Mouse (Mus musculus) megakaryocyte, adult 5-6 weeks (primary cell): ENCODE measurements around the gene Ube2a. TPM values are rescaled to one million over a fixed set of nuclear protein-coding genes. Genes with fewer than 3 reads are reported as not detected.
"Not testable (repeated sequence)": the region's sequence is repeated elsewhere in the genome, so short reads cannot be mapped to it uniquely, and the experiment has no call there.

Source experiments
- ATAC-seq: 2 replicates; pipeline ENCODE4 v1.8.0; 2016; ENCODE audit warnings: mild to moderate bottlenecking, inconsistent platforms; ENCODE audit not compliant: poor library complexity, severe bottlenecking
- total RNA-seq, 2 experiments: library from RNA; stranded (forward) in 1 of 2; stranded (reverse) in 1 of 2; fragments of 153-499, 151-499 nt in 1 of 2; fragments of 221-1000, 200-1000 nt in 1 of 2; gene quantifications; 2 replicates each; pipeline versions ENCODE4 v1.2.3 to v1.2.4; 2015 to 2017

The Ube2a gene
- total RNA-seq, 2 experiments from 2014 or later = 19.8 to 104 TPM

- ATAC-seq = not testable (repeated sequence)
Measured at GRCm38 (mm10) chrX:36898931-36899330, 25.2 kb downstream of the Ube2a start.

DNA sequence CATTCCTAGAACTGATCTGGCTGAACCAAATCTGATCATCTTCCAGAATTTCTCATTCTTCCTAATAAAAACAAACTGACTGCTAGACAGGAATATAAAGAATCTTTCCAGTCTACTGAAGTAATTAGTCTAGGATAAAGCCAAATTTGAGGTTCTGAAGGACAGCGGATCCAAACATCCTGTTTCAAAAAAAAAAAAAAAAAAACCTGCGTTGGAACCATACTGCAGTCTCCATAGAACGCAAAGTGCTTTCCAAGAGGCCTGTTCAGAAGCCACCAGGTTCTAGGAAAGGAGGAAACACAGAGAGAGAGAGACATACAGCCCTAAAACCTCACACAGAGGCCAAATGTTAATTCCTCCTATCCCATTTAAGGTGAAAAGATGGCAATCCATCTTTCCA, 28.0 kb downstream of the Ube2a start:
- ATAC-seq = no peak

DNA sequence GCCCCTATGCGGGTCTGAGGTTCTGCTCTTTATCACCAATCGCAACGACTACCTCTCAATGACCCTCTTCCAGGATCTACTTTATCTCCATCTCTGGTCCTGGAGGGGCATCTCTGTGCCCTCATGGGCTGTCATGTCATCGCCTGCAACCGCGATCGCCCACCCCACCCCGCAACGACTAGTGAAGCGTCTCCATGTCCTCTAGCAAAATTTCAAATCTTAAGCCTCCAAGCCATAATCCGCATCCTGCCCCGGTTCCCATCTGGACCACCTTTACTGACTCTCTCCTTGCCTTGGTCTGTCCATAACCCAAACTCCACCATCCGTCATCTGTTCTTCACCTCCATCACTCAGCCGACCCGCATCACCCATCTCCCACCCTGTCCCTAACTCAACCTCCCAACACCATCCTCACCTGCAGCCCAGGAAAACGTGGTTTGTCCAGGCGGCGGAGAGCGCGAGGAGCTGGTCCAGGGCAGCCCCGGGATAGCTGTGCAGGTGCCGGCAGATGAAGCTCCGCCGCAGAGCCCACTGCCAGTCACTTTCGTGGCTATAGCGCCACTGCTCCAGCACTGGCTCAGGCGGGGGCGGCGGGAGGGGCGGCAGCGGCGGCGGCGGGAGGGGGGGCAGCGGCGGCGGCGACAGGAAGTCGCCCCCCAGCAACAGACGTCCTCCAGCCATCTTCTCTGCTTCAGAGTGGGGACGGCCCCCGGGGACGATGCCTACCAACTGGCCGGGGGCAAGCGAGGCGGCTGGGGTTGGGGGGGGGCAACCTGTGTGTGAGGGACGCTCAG, 28.8 kb downstream of the Ube2a start, which contains the start of gene Nkrf:
Nkrf (minus strand) TSS at position 579 of the 794 bp plus-strand sequence.
- ATAC-seq = no peak

DNA sequence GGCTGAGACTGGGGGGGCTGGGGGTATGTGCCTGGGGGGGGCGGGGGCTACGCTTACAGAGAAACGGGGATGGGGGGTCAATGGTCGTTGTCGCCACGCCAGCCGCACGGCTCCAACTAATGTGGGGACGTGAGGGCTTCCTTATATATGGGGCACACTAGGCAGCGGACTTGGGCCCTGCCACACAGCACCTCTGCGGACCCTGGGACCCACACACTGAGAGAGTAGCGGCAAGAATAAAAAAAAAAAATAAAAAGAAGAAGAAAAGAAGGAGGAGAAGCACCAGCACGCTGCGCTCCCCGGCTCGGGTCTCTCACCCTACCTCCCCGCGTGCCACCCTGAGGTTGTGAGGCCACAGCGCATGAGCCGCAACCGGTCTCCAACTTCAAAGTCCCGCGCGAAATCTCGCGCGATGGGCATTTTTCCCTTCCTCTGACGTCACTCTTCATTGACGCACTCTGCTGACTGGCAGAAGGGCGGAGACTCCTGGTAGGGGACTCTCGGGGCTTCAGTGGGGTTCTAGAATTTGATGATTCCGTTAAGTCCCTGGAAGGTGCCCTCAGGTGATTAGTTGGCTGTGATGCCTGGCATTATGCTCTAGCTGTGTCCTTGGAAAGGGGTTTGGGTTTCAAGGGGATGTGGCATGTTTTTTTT, 29.5 kb downstream of the Ube2a start:
- peak; percentile 96 for ATAC-seq

DNA sequence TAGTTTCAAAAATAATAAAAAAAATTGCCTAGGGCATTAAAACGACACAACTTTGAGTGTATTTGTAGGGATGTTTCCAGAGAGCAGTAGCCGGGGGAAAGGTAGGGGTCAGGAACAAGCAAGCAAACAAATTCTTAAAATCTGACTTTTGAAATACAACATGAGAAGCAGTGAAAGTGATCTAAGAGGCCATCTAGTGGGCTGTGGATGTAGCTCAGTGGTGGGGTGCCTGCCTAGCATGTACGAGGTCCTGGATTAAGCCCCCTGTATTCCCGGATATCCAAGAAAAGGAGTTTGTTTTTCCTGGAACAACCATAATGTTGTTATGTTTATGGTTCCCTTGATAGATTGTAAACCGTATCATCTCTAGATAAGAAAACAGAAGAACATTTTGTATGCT, 32.8 kb downstream of the Ube2a start:
- no peak for ATAC-seq

- ATAC-seq = no peak
Measured at GRCm38 (mm10) chrX:36911343-36911742, 37.6 kb downstream of the Ube2a start.

DNA sequence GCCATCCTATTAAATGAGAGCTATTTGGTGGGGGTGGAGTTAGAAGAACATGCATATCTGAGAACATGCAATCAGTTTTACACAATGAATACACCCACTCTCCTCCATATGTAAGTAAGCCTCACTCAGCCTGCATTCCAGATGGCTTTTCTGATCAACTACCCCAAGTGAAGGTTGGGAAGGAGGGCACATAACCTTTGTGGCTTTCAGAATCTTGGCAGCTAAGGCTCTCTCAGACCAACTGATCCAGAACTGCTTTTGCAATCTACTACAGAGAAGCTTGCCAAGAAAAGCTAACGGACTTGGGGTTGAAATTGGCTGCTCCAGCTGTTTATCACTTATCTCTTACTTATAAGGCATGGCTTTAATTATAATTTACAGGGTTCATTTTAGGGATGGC, 44.0 kb downstream of the Ube2a start:
- ATAC-seq = no peak

DNA sequence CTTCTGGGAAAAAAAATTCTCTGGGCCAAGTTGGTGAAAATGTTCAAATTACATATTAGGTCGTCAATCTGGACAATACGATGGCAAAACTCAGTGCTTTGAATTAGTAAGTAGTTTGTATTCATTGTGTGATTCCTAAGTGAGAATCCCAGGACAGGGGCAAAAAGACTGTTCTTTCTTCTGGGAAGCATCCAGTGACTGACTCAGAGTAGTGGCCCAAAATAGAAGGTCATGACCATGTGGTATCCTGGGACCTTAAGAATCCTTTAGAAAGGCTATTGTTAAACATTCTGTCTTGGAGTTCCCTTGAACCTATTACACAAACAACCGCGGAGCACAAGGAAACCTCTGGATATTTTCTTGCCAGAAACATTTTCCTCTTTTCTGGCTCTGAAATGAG, 47.6 kb downstream of the Ube2a start:
- no peak for ATAC-seq

GRCm38 (mm10) chrX:36928791-36929190, 55.1 kb downstream of the Ube2a start:
- ATAC-seq = no peak

- ATAC-seq = no peak
Measured at GRCm38 (mm10) chrX:36929694-36930093, 56.0 kb downstream of the Ube2a start.

DNA sequence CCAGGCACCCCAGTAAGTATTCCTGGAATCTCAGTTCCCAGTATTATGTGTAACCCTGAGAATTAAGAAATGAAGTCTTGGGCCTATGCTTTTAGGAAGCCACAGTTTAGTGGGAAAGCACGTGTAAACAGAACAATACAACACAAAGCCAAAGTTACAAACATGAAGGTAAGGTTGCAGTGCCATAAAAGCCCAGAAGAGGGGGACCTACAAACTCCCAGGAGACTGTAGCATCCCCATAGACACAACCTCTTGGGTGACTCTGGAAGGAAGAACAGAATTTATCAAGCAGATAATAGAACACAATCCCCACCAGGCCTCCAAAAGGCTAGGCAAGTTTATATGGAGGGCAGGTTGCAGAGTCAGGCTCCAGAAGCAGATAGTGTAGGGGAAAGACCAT, 56.9 kb downstream of the Ube2a start:
- no peak for ATAC-seq

Other genes starting within 250 kb of the Ube2a start
- gene Akap17b, start 228.5 kb upstream of the Ube2a start, total RNA-seq (2015) = 0.59 and 1.9 TPM in 2 replicates
- gene Akap17b, start 228.5 kb upstream of the Ube2a start, total RNA-seq (2017) = 1.1 and 3.8 TPM in 2 replicates
- gene Slc25a43, start 130.2 kb upstream of the Ube2a start, total RNA-seq (2015) = 2.3 and 3.9 TPM in 2 replicates
- 1.3 and 1.8 TPM in 2 replicates for gene Slc25a43, start 130.2 kb upstream of the Ube2a start, total RNA-seq (2017)
- gene Slc25a5, start 78.2 kb upstream of the Ube2a start, total RNA-seq (2015) = 699 and 817 TPM in 2 replicates
- 576 and 610 TPM in 2 replicates for gene Slc25a5, start 78.2 kb upstream of the Ube2a start, total RNA-seq (2017)
- 23.8 and 25.9 TPM in 2 replicates for gene C330007P06Rik, start 211 bp downstream of the Ube2a start, total RNA-seq (2015)
- 51.9 and 59.1 TPM in 2 replicates for gene C330007P06Rik, start 211 bp downstream of the Ube2a start, total RNA-seq (2017)
- 6.4 and 6.6 TPM in 2 replicates for gene Nkrf, start 29.0 kb downstream of the Ube2a start, total RNA-seq (2015)
- gene Nkrf, start 29.0 kb downstream of the Ube2a start, total RNA-seq (2017) = 3.2 and 8.0 TPM in 2 replicates
- gene Sept6, start 117.9 kb downstream of the Ube2a start, total RNA-seq (2015) = 42.3 and 42.4 TPM in 2 replicates
- gene Sept6, start 117.9 kb downstream of the Ube2a start, total RNA-seq (2017) = 37.9 and 38.7 TPM in 2 replicates
- not detected in 2 replicates for gene Sowahd, start 174.9 kb downstream of the Ube2a start, total RNA-seq (2015)
- gene Sowahd, start 174.9 kb downstream of the Ube2a start, total RNA-seq (2017) = not detected in 2 replicates
- gene Rpl39, start 211.5 kb downstream of the Ube2a start, total RNA-seq (2015) = 1,116 and 1,186 TPM in 2 replicates
- gene Rpl39, start 211.5 kb downstream of the Ube2a start, total RNA-seq (2017) = 3,519 and 4,154 TPM in 2 replicates
- 18.2 and 24.7 TPM in 2 replicates for gene Upf3b, start 236.4 kb downstream of the Ube2a start, total RNA-seq (2015)
- gene Upf3b, start 236.4 kb downstream of the Ube2a start, total RNA-seq (2017) = 25.6 and 26.2 TPM in 2 replicates